Mouse (Mus musculus) neural tube, embryonic 14.5 days (tissue): ENCODE measurements at regions not wholly inside any gene's neighbourhood (a gene's known extent, or its start where the extent isn't known, plus 50 kb on each side); places are given as distances from the start of the nearest gene placed in this dataset.

Experiments used
- ATAC-seq: fragments of 200-750 bp; cut with Nextera tagmentation; 2 replicates; pipeline ENCODE4 v1.8.0; 2017; ENCODE audit warnings: low read depth, mild to moderate bottlenecking, moderate TSS enrichment, moderate library complexity
- H3K27ac ChIP-seq: fragments of 300-500 bp; sonication (generic); 2 replicates; pipeline ENCODE4 v1.5.1; 2014; ENCODE audit warnings: low read depth, mild to moderate bottlenecking, control low read depth, low read length, moderate library complexity, mixed read lengths
- H3K27me3 ChIP-seq: fragments of 300-500 bp; sonication (generic); 2 replicates; pipeline ENCODE4 v1.6.1; 2014; ENCODE audit warnings: low read length; ENCODE audit not compliant: control insufficient read depth, insufficient read depth
- H3K36me3 ChIP-seq: fragments of 300-500 bp; sonication (generic); 2 replicates; pipeline ENCODE4 v1.6.1; 2014; ENCODE audit warnings: low read length, mixed read lengths; ENCODE audit not compliant: control insufficient read depth, insufficient read depth
- H3K4me1 ChIP-seq: fragments of 300-500 bp; sonication (generic); 2 replicates; pipeline ENCODE4 v1.6.1; 2014; ENCODE audit warnings: low read length; ENCODE audit not compliant: control insufficient read depth, insufficient read depth
- H3K4me2 ChIP-seq: fragments of 300-500 bp; sonication (generic); 2 replicates; pipeline ENCODE4 v1.6.1; 2014; ENCODE audit warnings: mild to moderate bottlenecking, low read depth, low read length, control low read depth
- H3K4me3 ChIP-seq: fragments of 300-500 bp; sonication (generic); 2 replicates; pipeline ENCODE4 v1.5.1; 2014; ENCODE audit warnings: low read depth, low read length, control low read depth, mixed read lengths
- H3K9ac ChIP-seq: fragments of 300-500 bp; sonication (generic); replicated peaks from 2 replicates; pipeline ENCODE4 v1.6.1; 2014; ENCODE audit warnings: low read depth, mild to moderate bottlenecking, control low read depth, low read length, mixed read lengths
- H3K9me3 ChIP-seq: fragments of 300-500 bp; sonication (generic); 2 replicates; pipeline ENCODE4 v1.6.1; 2016; ENCODE audit warnings: low read length; ENCODE audit not compliant: control insufficient read depth
- WGBS: fragments of 180-500 bp; shearing (Covaris S2); extraction: QIAGEN DNeasy Blood & Tissue Kit; methylation state at CpG from one replicate; pipeline ENCODE4 v1.1.7; 2014; 5-methylcytosine and 5-hydroxymethylcytosine counted together

GRCm38 (mm10) chr5:68726733-68727132 is 614.7 kb downstream of the Kctd8 start:
- H3K9ac ChIP-seq, result no peak overlapping the region
- H3K36me3 ChIP-seq, result no peaks in the 10 kb centered on the region
- no peaks in the 10 kb centered on the region for H3K27me3 ChIP-seq
- H3K4me2 ChIP-seq, result no peak overlapping the region
- ATAC-seq, result no peak
- no peak overlapping the region for H3K4me3 ChIP-seq
- 81% methylated on average over 4 of the region's 4 CpGs for WGBS
- H3K9me3 ChIP-seq, result no peaks in the 10 kb centered on the region
- H3K4me1 ChIP-seq, result no peaks in the 10 kb centered on the region
- no peak overlapping the region for H3K27ac ChIP-seq

GRCm38 (mm10) chr5:68735186-68735585 is 606.3 kb downstream of the Kctd8 start:
- Histone ChIP-seq H3K9ac (no peak overlapping the region), H3K4me1 (no peaks in the 10 kb centered on the region), H3K4me2 (no peak overlapping the region), H3K9me3 (no peaks in the 10 kb centered on the region), H3K4me3 (no peak overlapping the region), H3K27ac (no peak overlapping the region), H3K27me3 (no peaks in the 10 kb centered on the region), H3K36me3 (no peaks in the 10 kb centered on the region)
- WGBS, result 16% methylated on average over 5 of the region's 5 CpGs
- ATAC-seq, result no peak

GRCm38 (mm10) chr5:68750499-68750898 is 591.0 kb downstream of the Kctd8 start:
- Histone ChIP-seq H3K9me3 (no peaks in the 10 kb centered on the region), H3K36me3 (no peaks in the 10 kb centered on the region), H3K4me3 (no peak overlapping the region), H3K27ac (no peak overlapping the region), H3K4me2 (no peak overlapping the region), H3K4me1 (no peaks in the 10 kb centered on the region), H3K9ac (no peak overlapping the region), H3K27me3 (no peaks in the 10 kb centered on the region)
- WGBS, result 93% methylated on average over 3 of the region's 3 CpGs
- ATAC-seq, result no peak

- Histone ChIP-seq H3K36me3 (no peaks in the 10 kb centered on the region), H3K4me2 (no peak overlapping the region), H3K4me1 (no peaks in the 10 kb centered on the region), H3K9me3 (no peaks in the 10 kb centered on the region), H3K9ac (no peak overlapping the region), H3K27me3 (no peaks in the 10 kb centered on the region), H3K27ac (no peak overlapping the region), H3K4me3 (no peak overlapping the region)
- no peak for ATAC-seq
Observed at GRCm38 (mm10) chr5:68753025-68753424, 588.5 kb downstream of the Kctd8 start.
